Mouse (Mus musculus) liver, postnatal 0 days (tissue): ENCODE data around the gene Hist1h1c.

Source experiments
- CTCF ChIP-seq: sonication (generic); IDR thresholded peaks from 2 replicates; pipeline ENCODE4 v1.5.1; 2016; ENCODE audit warnings: antibody characterized with exemption, low read depth
- EP300 ChIP-seq: IDR thresholded peaks from 2 replicates; pipeline ENCODE4 v1.6.1; 2016; ENCODE audit warnings: antibody characterized with exemption, low read depth, mild to moderate bottlenecking

DNA sequence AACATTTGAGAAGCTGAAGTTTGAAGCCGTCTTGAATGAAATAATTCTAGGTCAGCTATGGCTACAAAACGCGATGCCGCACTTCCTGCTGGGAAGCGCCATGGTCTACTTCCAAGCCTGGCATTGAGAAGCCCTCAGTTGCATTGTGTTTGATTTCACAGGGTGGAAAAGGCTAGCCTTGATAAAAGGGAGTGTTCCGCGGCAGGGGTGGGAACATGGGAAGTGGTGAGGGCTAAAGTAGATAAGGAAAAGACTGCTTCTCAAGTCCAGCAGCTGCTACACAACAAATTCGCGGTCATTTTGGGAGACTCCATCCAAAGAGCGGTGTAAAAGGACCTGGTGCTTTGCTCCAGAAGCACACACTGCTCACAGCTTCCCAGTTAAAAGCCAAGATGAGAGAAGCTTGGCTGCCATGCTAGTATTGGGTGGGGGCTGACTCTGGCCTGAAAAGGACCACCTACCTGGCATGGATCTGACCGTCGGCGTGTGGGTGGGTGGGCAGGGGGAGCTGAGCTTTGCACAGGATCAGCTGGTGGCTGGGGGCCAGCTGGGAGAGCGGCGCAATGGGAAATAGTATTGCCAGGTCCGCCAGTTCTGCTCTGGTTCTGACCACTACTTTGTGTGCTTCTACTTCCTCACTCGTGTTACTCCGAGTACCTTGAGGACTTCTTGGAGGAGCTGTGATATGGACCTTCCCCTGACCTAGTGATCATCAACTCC is 10.0 kb upstream of the Hist1h1c start:
- TF ChIP-seq EP300 (no peak), CTCF (no peak)
